Mouse (Mus musculus) embryonic facial prominence, embryonic 11.5 days (tissue): Measurements from ENCODE around the gene D7Ertd443e. TPM values are rescaled to one million over a fixed set of nuclear protein-coding genes. Genes with fewer than 3 reads are reported as not detected.

Experiments used
- ATAC-seq: fragments of 200-750 bp; cut with Nextera tagmentation; replicated peaks from 2 replicates; pipeline ENCODE4 v1.8.0; 2017; ENCODE audit warnings: low read depth; ENCODE audit not compliant: insufficient number of reproducible peaks, low FRiP score, low TSS enrichment
- DNase-seq: peaks from one replicate; pipeline ENCODE4 v3.0.0-alpha.2; 2015; ENCODE audit warnings: low spot score
- H3K27ac ChIP-seq: fragments of 300-500 bp; sonication (generic); replicated peaks from 2 replicates; pipeline ENCODE4 v1.5.1; 2014; ENCODE audit warnings: mild to moderate bottlenecking, low read depth, low read length, control low read depth
- H3K27me3 ChIP-seq: fragments of 300-500 bp; sonication (generic); 2 replicates; pipeline ENCODE4 v1.6.1; 2014; ENCODE audit warnings: mild to moderate bottlenecking, low read length, moderate library complexity, mixed read lengths; ENCODE audit not compliant: control insufficient read depth, insufficient read depth
- H3K36me3 ChIP-seq: fragments of 300-500 bp; sonication (generic); replicated peaks from 2 replicates; pipeline ENCODE4 v1.6.1; 2014; ENCODE audit warnings: low read depth, mild to moderate bottlenecking, low read length, moderate library complexity, mixed read lengths; ENCODE audit not compliant: control insufficient read depth, insufficient read depth
- H3K4me1 ChIP-seq: fragments of 300-500 bp; sonication (generic); 2 replicates; pipeline ENCODE4 v1.6.1; 2014; ENCODE audit warnings: low read length, mixed read lengths; ENCODE audit not compliant: control insufficient read depth, insufficient read depth
- H3K4me2 ChIP-seq: fragments of 300-500 bp; sonication (generic); 2 replicates; pipeline ENCODE4 v1.6.1; 2014; ENCODE audit warnings: low read depth, mild to moderate bottlenecking, control low read depth, low read length, moderate library complexity
- H3K4me3 ChIP-seq: fragments of 300-500 bp; sonication (generic); 2 replicates; pipeline ENCODE4 v1.5.1; 2014; ENCODE audit warnings: low read depth, low read length, control low read depth
- H3K9ac ChIP-seq: fragments of 300-500 bp; sonication (generic); replicated peaks from 2 replicates; pipeline ENCODE4 v1.6.1; 2014; ENCODE audit warnings: mild to moderate bottlenecking, control low read depth, low read length
- H3K9me3 ChIP-seq: fragments of 300-500 bp; sonication (generic); replicated peaks from 2 replicates; pipeline ENCODE4 v1.6.1; 2016; ENCODE audit warnings: mild to moderate bottlenecking, low read length, inconsistent platforms, mixed read lengths; ENCODE audit not compliant: control insufficient read depth
- WGBS: fragments of 180-500 bp; shearing (Covaris S2); extraction: QIAGEN DNeasy Blood & Tissue Kit; methylation state at CpG from one replicate; pipeline ENCODE4 v1.1.7; 2014; 5-methylcytosine and 5-hydroxymethylcytosine counted together
- polyA plus RNA-seq: library from polyadenylated mRNA; unstranded; fragments of >200 nt; fragmentation: Nextera tagmentation; extraction: Ambion mirVana; gene quantifications from 2 replicates; pipeline ENCODE4 v1.2.1, GENCODE M21; 2014

Gene D7Ertd443e
- polyA plus RNA-seq, 1 experiment from 2014 or later, result 0.07 TPM

GRCm38 (mm10) chr7:134235552-134235951, 149.9 kb downstream of the D7Ertd443e start:
- DNase-seq (no peak), ATAC-seq (no peak)
- H3K27me3 ChIP-seq, result no peaks in the 10 kb centered on the region
- no peak overlapping the region for H3K4me3 ChIP-seq
- no peak overlapping the region for H3K27ac ChIP-seq
- no peak overlapping the region for H3K4me2 ChIP-seq
- WGBS, result 80% methylated on average over 2 of the region's 2 CpGs
- H3K36me3 ChIP-seq, result no peaks in the 10 kb centered on the region
- H3K9me3 ChIP-seq, result no peaks in the 10 kb centered on the region
- H3K4me1 ChIP-seq, result no peaks in the 10 kb centered on the region
- H3K9ac ChIP-seq, result no peak overlapping the region

- DNase-seq (no peak), ATAC-seq (no peak)
- H3K9ac ChIP-seq, result no peak within 1 kb of the TSS
- H3K27me3 ChIP-seq, result no peaks in the 10 kb centered on the region
- H3K4me2 ChIP-seq, result no peak within 1 kb of the TSS
- H3K36me3 ChIP-seq, result no peaks in the 10 kb centered on the region
- WGBS, result 73% methylated on average over 14 of the region's 14 CpGs
- H3K4me3 ChIP-seq, result no peak within 1 kb of the TSS
- H3K4me1 ChIP-seq, result no peaks in the 10 kb centered on the region
- no peaks in the 10 kb centered on the region for H3K9me3 ChIP-seq
- H3K27ac ChIP-seq, result no peak within 1 kb of the TSS
Observed at GRCm38 (mm10) chr7:134231378-134232346, 153.8 kb downstream of the D7Ertd443e start, which contains the start of gene Adam12. Gene Adam12 (minus strand): TSS chr7:134232146.

- WGBS, result 83% methylated on average over 3 of the region's 3 CpGs
- H3K4me1 ChIP-seq, result no peaks in the 10 kb centered on the region
- no peak overlapping the region for H3K27ac ChIP-seq
- no peak for DNase-seq
- H3K4me3 ChIP-seq, result no peak overlapping the region
- H3K36me3 ChIP-seq, result no peaks in the 10 kb centered on the region
- H3K9ac ChIP-seq, result no peak overlapping the region
- no peaks in the 10 kb centered on the region for H3K9me3 ChIP-seq
- H3K4me2 ChIP-seq, result no peak overlapping the region
- ATAC-seq, result no peak
- peaks cover under 1% of the 10 kb centered on the region; the same call in 1 of the 2 replicates for H3K27me3 ChIP-seq
Observed at GRCm38 (mm10) chr7:134230708-134231107, 154.8 kb downstream of the D7Ertd443e start.

GRCm38 (mm10) chr7:134229899-134230298, 155.6 kb downstream of the D7Ertd443e start:
- H3K9ac ChIP-seq, result no peak overlapping the region
- H3K4me3 ChIP-seq, result no peak overlapping the region
- 67% methylated on average over 2 of the region's 2 CpGs for WGBS
- H3K4me2 ChIP-seq, result no peak overlapping the region
- no peak for ATAC-seq
- H3K9me3 ChIP-seq, result no peaks in the 10 kb centered on the region
- DNase-seq, result no peak
- no peaks in the 10 kb centered on the region for H3K4me1 ChIP-seq
- no peak overlapping the region for H3K27ac ChIP-seq
- peaks cover 2% of the 10 kb centered on the region; the same call in 1 of the 2 replicates for H3K27me3 ChIP-seq
- H3K36me3 ChIP-seq, result no peaks in the 10 kb centered on the region

- Histone ChIP-seq H3K9ac (no peak overlapping the region), H3K27ac (no peak overlapping the region), H3K4me3 (no peak overlapping the region), H3K27me3 (peaks cover 2% of the 10 kb centered on the region; the same call in 1 of the 2 replicates), H3K4me2 (no peak overlapping the region), H3K4me1 (no peaks in the 10 kb centered on the region), H3K36me3 (no peaks in the 10 kb centered on the region), H3K9me3 (no peaks in the 10 kb centered on the region)
- DNase-seq (peak; percentile 43), ATAC-seq (no peak)
- 10% methylated on average over 13 of the region's 13 CpGs for WGBS
Observed at GRCm38 (mm10) chr7:134227773-134228455, 157.5 kb downstream of the D7Ertd443e start.

GRCm38 (mm10) chr7:134227101-134227500, 158.4 kb downstream of the D7Ertd443e start:
- Histone ChIP-seq H3K27ac (no peak overlapping the region), H3K9ac (no peak overlapping the region), H3K9me3 (no peaks in the 10 kb centered on the region), H3K4me1 (no peaks in the 10 kb centered on the region), H3K4me2 (no peak overlapping the region), H3K4me3 (no peak overlapping the region), H3K36me3 (no peaks in the 10 kb centered on the region), H3K27me3 (peaks cover 2% of the 10 kb centered on the region; the same call in 1 of the 2 replicates)
- no peak for DNase-seq
- 65% methylated on average over 4 of the region's 4 CpGs for WGBS
- ATAC-seq, result no peak

- Histone ChIP-seq H3K9ac (no peak overlapping the region), H3K9me3 (no peaks in the 10 kb centered on the region), H3K4me1 (no peaks in the 10 kb centered on the region), H3K4me3 (no peak overlapping the region), H3K27me3 (peaks cover 2% of the 10 kb centered on the region; the same call in 1 of the 2 replicates), H3K36me3 (no peaks in the 10 kb centered on the region), H3K4me2 (no peak overlapping the region), H3K27ac (no peak overlapping the region)
- ATAC-seq, result no peak
- 62% methylated on average over 3 of the region's 3 CpGs for WGBS
- DNase-seq, result no peak
Observed at GRCm38 (mm10) chr7:134226231-134226630, 159.2 kb downstream of the D7Ertd443e start.
